Mouse (Mus musculus) heart, postnatal 0 days (tissue): ENCODE measurements around the gene Doc2a. TPM values are rescaled to one million over a fixed set of nuclear protein-coding genes. Genes with fewer than 3 reads are reported as not detected.

Experiments
- ATAC-seq: fragments of 200-750 bp; cut with Nextera tagmentation; 2 replicates; pipeline ENCODE4 v1.8.0; 2017; ENCODE audit warnings: low read depth, moderate number of reproducible peaks, moderate library complexity; ENCODE audit not compliant: insufficient read depth
- DNase-seq: peaks from one replicate; pipeline ENCODE4 v3.0.0-alpha.2; 2016; ENCODE audit warnings: low spot score
- H3K27ac ChIP-seq: fragments of 300-500 bp; sonication (generic); 2 replicates; pipeline ENCODE4 v1.5.1; 2014; ENCODE audit warnings: low read depth, mild to moderate bottlenecking
- H3K27me3 ChIP-seq: fragments of 300-500 bp; sonication (generic); 2 replicates; pipeline ENCODE4 v1.6.1; 2014; ENCODE audit warnings: low read length, mixed read lengths; ENCODE audit not compliant: control insufficient read depth, insufficient read depth
- H3K36me3 ChIP-seq: fragments of 300-500 bp; sonication (generic); replicated peaks from 2 replicates; pipeline ENCODE4 v1.6.1; 2014; ENCODE audit warnings: low read length, mixed read lengths; ENCODE audit not compliant: control insufficient read depth, insufficient read depth
- H3K4me1 ChIP-seq: fragments of 300-500 bp; sonication (generic); 2 replicates; pipeline ENCODE4 v1.6.1; 2014; ENCODE audit warnings: antibody characterized with exemption; ENCODE audit not compliant: control insufficient read depth, insufficient read depth
- H3K4me2 ChIP-seq: fragments of 300-500 bp; sonication (generic); 2 replicates; pipeline ENCODE4 v1.6.1; 2014; ENCODE audit warnings: low read depth, mild to moderate bottlenecking, low read length, moderate library complexity
- H3K4me3 ChIP-seq: fragments of 300-500 bp; sonication (generic); 2 replicates; pipeline ENCODE4 v1.5.1; 2014; ENCODE audit warnings: low read depth, low read length
- H3K9ac ChIP-seq: fragments of 300-500 bp; sonication (generic); replicated peaks from 2 replicates; pipeline ENCODE4 v1.6.1; 2014; ENCODE audit warnings: low read depth, low read length, mixed read lengths
- H3K9me3 ChIP-seq: fragments of 300-500 bp; sonication (generic); replicated peaks from 2 replicates; pipeline ENCODE4 v1.6.1; 2016; ENCODE audit warnings: low read length; ENCODE audit not compliant: control insufficient read depth
- CTCF ChIP-seq: IDR thresholded peaks from 2 replicates; pipeline ENCODE4 v1.5.1; 2016; ENCODE audit warnings: antibody characterized with exemption, control low read depth, low read depth
- EP300 ChIP-seq: IDR thresholded peaks from 2 replicates; pipeline ENCODE4 v1.6.1; 2016; ENCODE audit warnings: antibody characterized with exemption, low read depth
- WGBS: fragments of 180-500 bp; shearing (Covaris S2); extraction: QIAGEN DNeasy Blood & Tissue Kit; methylation state at CpG from one replicate; pipeline ENCODE4 v1.1.7; 2014; 5-methylcytosine and 5-hydroxymethylcytosine counted together
- polyA plus RNA-seq: library from polyadenylated mRNA; unstranded; fragments of >200 nt; fragmentation: Nextera tagmentation; extraction: Ambion mirVana; gene quantifications from 2 replicates; pipeline ENCODE4 v1.2.1, GENCODE M21; 2015
- total RNA-seq: library from RNA; depleted of rRNA; stranded (reverse); fragments of >200 nt; gene quantifications from 2 replicates; pipeline ENCODE4 v1.2.3, GENCODE M21; 2014; ENCODE audit warnings: low replicate concordance; rRNA removed

Doc2a gene
- total RNA-seq (0.73 TPM in 1 of 2 replicates, not detected in the other), polyA plus RNA-seq (not detected in 2 replicates)

DNA sequence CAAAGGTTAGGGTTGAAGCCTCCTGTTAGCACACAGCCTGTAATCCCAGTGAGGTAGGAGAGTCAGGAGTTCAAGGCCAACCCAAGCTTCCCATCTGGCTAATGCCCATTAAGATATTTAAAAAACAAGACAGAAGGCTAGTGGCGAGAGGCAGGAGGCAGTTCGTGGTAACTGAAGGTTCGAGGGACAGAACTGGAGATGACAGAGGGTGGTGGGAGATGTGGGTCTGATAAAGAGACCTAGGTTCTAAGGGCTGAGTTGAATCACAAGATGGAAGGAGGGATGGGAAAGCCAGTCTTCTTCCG, at the start of gene Doc2a:
Gene Doc2a, plus strand, starts transcription at position 301 of the 305 bp plus-strand sequence.
- Histone ChIP-seq H3K4me2 (peak within 1 kb of the TSS; percentile 67), H3K9me3 (no peaks in the 10 kb centered on the region), H3K4me3 (peak within 1 kb of the TSS; percentile 44), H3K4me1 (no peaks in the 10 kb centered on the region), H3K27me3 (peaks cover 49% of the 10 kb centered on the region), H3K36me3 (peaks cover 4% of the 10 kb centered on the region; the same call in 1 of the 2 replicates), H3K27ac (no peak within 1 kb of the TSS), H3K9ac (no peak within 1 kb of the TSS)
- TF ChIP-seq EP300 (no peak), CTCF (no peak)
- ATAC-seq (no peak), DNase-seq (no peak)
- 41% methylated on average over 4 of the region's 4 CpGs for WGBS

DNA sequence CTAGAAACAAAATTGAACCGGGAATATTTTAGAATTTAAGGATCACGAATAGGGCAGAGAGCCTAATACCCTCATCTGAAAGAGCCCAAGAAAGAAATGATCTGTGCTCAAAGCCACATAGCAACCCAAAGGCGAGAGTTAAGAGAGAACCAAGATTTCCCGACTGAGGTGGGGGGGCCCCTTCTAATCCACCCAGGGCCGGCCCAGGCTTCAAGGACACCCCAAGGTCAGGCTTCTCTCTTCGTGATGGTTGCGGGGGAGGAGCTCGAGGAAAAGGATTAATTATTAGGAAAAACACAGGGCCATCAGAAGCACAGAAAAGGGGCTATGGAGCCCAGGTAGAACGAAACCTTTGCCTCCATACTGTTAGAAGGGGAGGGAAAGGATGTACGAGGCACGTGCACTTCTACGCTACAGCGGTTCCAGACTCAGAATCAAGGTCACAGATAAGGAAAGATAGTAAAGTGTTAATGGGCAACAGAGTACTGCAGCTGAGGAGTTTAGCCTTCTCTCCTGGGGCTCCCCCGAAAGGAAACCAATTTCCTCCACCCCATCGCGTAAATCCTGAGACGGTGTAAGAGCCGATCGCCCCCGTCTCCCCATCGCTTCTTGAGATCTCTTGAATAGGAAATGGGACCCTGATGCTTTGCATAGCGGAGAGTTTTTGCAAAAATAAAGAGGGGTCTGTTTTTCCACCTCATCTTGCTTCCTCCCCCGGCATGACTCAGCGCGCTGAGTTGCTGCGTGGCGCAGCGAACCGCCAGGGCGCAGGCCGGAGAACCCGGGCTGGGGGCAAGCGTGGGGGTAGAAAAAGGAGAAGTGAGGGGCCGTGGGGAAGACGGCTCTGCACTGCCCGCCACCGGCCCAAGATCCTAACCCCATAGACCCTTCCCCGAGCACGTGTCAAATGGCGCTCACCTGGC, 48.8 kb upstream of the Doc2a start:
- TF ChIP-seq EP300 (peak; percentile 42; the same call in 1 of the 2 replicates), CTCF (no peak)
- ATAC-seq = no peak
- under 1% methylated on average over 40 of the region's 40 CpGs for WGBS

GRCm38 (mm10) chr7:126799050-126799467, 48.2 kb upstream of the Doc2a start:
- Histone ChIP-seq H3K4me3 (peak overlapping the region; percentile 83), H3K9me3 (no peaks in the 10 kb centered on the region), H3K4me1 (peaks cover 22% of the 10 kb centered on the region), H3K27ac (peak overlapping the region; percentile 97), H3K27me3 (no peaks in the 10 kb centered on the region), H3K9ac (peak overlapping the region; percentile 84), H3K36me3 (peaks cover 38% of the 10 kb centered on the region), H3K4me2 (peak overlapping the region; percentile 81)
- 0% methylated on average over 26 of the region's 36 CpGs for WGBS
- peak; percentile 98 for DNase-seq
- peak; percentile 92 for ATAC-seq
- TF ChIP-seq EP300 = peak; percentile 2; the same call in 1 of the 2 replicates
- TF ChIP-seq CTCF = peak; percentile 25; the same call in 1 of the 2 replicates

More for the DNA sequence above, 48.8 kb upstream of the Doc2a start:
- peak overlapping the region; percentile 83 for H3K4me3 ChIP-seq
- peak overlapping the region; percentile 97 for H3K27ac ChIP-seq
- no peaks in the 10 kb centered on the region for H3K9me3 ChIP-seq
- H3K27me3 ChIP-seq = no peaks in the 10 kb centered on the region
- peaks cover 32% of the 10 kb centered on the region for H3K36me3 ChIP-seq
- H3K9ac ChIP-seq = peak overlapping the region; percentile 84
- peak overlapping the region; percentile 81 for H3K4me2 ChIP-seq
- DNase-seq = no peak
- H3K4me1 ChIP-seq = peaks cover 22% of the 10 kb centered on the region

DNA sequence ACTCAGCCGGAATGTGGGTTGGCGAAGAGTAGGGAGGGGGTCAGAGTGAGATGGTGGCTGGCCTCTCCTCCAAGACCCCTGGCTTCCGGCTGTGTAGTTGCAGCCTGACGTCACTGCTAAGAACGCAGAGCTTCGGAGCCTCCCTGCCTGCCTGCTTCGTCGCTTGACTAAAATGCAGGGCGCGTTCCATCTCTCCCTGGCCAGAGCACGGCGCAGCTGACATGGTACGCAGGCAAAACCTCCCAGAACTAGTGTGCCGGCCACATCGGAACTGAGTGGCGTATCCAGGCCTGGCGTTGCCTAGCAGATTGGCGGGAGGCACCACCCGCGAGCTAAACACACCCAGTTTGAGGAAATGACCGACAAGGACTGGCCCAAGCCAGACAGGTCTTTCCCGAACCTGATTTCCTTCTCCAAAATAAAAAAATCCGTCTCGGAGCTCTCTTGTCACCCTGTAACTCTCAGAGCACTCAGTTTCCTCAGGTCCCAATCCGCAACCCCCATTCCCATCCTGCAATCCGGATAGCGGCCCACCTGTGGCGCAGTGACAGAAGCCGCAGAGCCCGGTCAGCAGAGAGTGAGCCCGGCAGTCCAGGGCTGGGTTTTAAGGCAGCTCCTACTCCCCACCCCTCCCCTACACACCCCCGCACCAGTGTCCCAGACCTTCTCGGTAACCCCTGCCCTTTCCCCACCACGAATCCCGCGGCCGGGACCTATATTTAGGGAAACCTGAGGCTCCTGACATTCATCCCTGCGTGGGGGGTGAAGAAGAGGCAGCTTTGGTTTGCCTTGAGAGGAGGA, 47.5 kb upstream of the Doc2a start:
- Histone ChIP-seq H3K27me3 (no peaks in the 10 kb centered on the region), H3K36me3 (peaks cover 35% of the 10 kb centered on the region), H3K9ac (peak overlapping the region; percentile 56), H3K9me3 (no peaks in the 10 kb centered on the region), H3K4me1 (peaks cover 22% of the 10 kb centered on the region), H3K4me2 (peak overlapping the region; percentile 81), H3K4me3 (peak overlapping the region; percentile 83), H3K27ac (peak overlapping the region; percentile 97)
- TF ChIP-seq EP300 (no peak; the same call in 1 of the 2 replicates), CTCF (peak; percentile 39)
- WGBS = under 1% methylated on average over 37 of the region's 38 CpGs
- ATAC-seq = peak; percentile 84
- peak; percentile 96 for DNase-seq

GRCm38 (mm10) chr7:126800269-126801056, 46.8 kb upstream of the Doc2a start:
- peaks cover 22% of the 10 kb centered on the region for H3K4me1 ChIP-seq

More at GRCm38 (mm10) chr7:126800269-126801056, 46.8 kb upstream of the Doc2a start:
- Histone ChIP-seq H3K4me2 (peak overlapping the region; percentile 81), H3K9me3 (no peaks in the 10 kb centered on the region), H3K4me3 (peak overlapping the region; percentile 83), H3K27me3 (no peaks in the 10 kb centered on the region), H3K27ac (peak overlapping the region; percentile 97), H3K36me3 (peaks cover 29% of the 10 kb centered on the region), H3K9ac (peak overlapping the region; percentile 56)
- DNase-seq = no peak
- TF ChIP-seq CTCF = no peak
- no peak for TF ChIP-seq EP300
- ATAC-seq = no peak
- 52% methylated on average over 5 of the region's 5 CpGs for WGBS
